Mouse (Mus musculus): ENCODE measurements around the gene Ninj1.

Ninj1 gene

GRCm38 (mm10) chr13:49187288-49188218, at the start of gene Ninj1:
Gene Ninj1 (plus strand): TSS chr13:49187485.
- DNase-seq (ENCODE audit: extremely low spot score, low spot score): peak; percentile 81

- no peak for DNase-seq (ENCODE audit: extremely low spot score, low spot score)
Measured at GRCm38 (mm10) chr13:49140567-49140966, 46.7 kb upstream of the Ninj1 start.

GRCm38 (mm10) chr13:49142396-49142795, 44.9 kb upstream of the Ninj1 start:
- no peak for DNase-seq (ENCODE audit: extremely low spot score, low spot score)

DNA sequence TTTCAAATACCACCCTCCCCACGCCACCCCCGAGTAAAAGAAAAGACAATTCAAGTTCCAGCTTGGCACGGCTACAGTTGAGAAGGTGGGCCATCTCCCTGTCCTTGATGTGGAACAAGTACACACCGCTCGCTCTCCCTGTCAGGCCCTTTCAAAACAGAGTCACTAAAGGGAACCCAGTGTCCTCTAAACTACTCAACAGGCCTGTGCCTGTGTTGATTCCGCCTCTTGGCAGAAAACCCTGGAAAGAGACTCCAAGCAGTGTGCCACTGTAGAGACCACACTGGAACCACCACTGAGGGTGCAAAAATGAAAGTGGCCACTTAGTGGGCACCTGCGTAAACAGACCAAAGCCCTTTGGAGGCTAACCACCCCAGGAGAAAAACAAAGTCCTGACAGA, 44.0 kb upstream of the Ninj1 start:
- no peak for DNase-seq (ENCODE audit: extremely low spot score, low spot score)

GRCm38 (mm10) chr13:49144451-49144850, 42.8 kb upstream of the Ninj1 start:
- no peak for DNase-seq (ENCODE audit: extremely low spot score, low spot score)

DNA sequence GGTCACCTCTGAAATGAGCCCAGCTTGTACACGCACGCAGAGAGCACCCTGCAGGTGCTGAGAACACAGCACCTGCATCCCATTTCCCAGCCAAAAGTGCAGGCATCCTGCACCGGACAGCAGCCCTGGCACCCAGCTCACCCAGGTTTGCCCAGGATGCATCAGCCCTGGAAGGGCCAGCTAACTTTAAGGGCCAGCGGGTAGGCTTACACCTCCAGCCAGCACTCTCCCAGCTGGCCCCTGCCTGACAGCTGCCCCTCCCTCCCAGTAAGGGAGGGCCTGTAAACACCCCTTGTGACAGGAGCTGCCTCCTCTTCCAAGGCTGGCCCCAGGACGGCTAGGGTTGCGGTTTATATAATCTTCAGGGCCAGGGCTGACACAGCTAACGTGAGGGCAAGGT, 41.9 kb upstream of the Ninj1 start:
- no peak for DNase-seq (ENCODE audit: extremely low spot score, low spot score)

GRCm38 (mm10) chr13:49146040-49146697, 41.1 kb upstream of the Ninj1 start:
- no peak for DNase-seq (ENCODE audit: extremely low spot score, low spot score)

DNA sequence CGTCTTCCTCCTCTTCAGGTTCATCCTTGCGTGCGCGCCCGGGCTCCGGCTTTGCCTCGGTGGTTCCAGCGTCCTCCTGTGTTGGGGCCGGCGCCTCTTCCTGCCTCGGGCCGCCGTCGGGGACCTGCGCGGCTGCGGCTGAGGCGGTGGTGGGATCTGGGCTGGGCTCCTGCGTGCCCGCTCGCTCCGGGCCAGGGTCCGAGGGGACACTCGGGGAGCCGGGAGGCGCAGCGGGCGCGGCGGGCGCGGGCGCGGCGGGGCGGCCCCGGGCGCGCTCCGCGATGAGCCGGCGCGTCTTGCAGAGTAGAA, 40.6 kb upstream of the Ninj1 start:
- DNase-seq (ENCODE audit: extremely low spot score, low spot score): no peak

GRCm38 (mm10) chr13:49147007-49147857, 40.1 kb upstream of the Ninj1 start:
- DNase-seq (ENCODE audit: extremely low spot score, low spot score): peak; percentile 83

GRCm38 (mm10) chr13:49147858-49148226, 39.4 kb upstream of the Ninj1 start, which contains the start of gene Wnk2:
Gene Wnk2 (minus strand): TSS chr13:49148014.
- peak; percentile 66 for DNase-seq (ENCODE audit: extremely low spot score, low spot score)

DNA sequence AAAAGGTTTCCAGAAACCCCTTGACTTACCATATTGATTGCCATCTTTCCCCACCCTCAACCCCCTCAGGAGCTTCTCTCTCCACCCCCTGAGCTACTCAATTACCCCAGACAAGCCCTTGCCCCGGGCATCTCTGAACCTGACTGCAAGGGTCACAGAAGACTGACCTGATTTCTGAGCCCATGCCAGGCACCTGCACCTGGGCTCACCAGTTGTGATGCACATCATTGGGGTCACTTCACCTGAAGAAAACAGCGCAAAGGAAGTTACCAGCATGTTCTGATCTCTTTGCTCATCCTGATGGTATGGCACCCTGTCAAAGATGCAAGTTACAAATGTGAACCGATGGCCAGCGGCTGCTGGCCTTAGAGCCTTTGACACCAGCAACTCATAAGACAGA, 38.6 kb upstream of the Ninj1 start:
- no peak for DNase-seq (ENCODE audit: extremely low spot score, low spot score)

DNA sequence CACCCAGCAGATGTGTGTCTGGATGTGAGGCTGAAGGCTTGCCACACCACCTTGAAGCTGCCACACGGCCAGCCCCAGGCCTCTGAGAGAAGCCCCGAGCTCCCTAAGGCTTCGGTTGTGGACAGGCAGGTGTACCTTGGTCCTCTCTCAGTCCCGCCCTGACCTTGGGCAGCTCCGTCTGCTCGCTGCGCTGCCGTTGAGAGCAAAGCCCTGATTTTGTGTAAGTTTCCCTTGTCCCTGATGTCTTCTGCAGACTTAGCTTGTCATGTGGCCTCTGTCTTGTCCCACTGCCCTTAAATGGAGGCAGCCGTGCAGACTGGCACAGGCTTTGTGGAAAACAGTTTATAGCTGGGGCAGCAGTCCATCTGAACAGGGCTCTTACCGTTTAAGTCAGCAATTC, 33.3 kb upstream of the Ninj1 start:
- DNase-seq (ENCODE audit: extremely low spot score, low spot score): no peak

- DNase-seq (ENCODE audit: extremely low spot score, low spot score): no peak
Measured at GRCm38 (mm10) chr13:49154621-49155020, 32.7 kb upstream of the Ninj1 start.

- no peak for DNase-seq (ENCODE audit: extremely low spot score, low spot score)
Measured at GRCm38 (mm10) chr13:49156645-49157044, 30.6 kb upstream of the Ninj1 start.

DNA sequence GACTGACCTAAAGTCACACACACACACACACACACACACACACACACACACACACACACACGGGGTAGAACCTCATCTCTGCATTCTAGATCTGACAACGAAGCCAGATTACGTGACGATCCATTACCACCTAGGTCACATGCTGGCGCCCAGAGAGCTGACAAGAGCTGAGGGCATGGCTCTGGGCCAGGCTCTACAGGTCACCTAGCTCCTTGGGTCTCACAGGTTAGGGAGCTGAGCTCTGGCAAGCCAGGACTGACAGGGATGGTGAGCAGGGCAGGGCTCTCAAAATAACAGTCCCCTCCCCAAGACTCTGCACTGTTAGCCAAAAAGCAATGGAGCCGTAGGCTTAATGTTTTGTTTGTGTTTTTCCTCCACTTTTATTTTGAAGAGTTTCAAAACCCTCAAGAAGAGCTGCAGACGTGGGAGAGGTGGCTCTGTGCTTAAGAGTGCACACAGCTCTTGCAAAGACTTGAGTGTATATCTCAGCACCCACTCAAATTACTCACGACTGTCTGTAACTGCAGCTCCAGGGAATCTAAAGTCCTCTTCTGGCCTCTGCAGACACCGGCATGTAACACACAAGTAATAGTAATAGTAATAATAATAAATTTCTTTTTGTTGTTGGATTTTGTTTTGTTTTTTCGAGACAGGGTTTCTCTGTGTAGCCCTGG, 29.1 kb upstream of the Ninj1 start:
- no peak for DNase-seq (ENCODE audit: extremely low spot score, low spot score)

DNA sequence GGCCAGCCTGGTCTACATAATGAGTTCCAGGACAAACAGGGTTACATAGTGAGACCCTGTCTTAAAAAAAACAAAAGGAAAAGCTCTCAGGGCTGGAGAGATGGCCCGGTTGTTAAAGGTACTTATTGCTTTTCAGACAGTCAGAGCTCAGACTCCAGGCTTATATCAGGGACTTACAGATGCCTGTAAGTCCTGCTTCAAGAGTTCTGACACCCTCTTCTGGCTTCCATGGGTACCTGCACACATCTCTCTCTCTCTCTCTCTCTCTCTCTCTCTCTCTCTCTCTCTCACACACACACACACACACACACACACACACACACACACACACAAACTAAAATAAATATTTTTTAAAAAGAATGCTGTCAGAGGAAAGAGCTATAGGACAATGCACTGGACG, 26.0 kb upstream of the Ninj1 start:
- DNase-seq (ENCODE audit: extremely low spot score, low spot score): no peak

- no peak for DNase-seq (ENCODE audit: extremely low spot score, low spot score)
Measured at GRCm38 (mm10) chr13:49162722-49163121, 24.6 kb upstream of the Ninj1 start.

DNA sequence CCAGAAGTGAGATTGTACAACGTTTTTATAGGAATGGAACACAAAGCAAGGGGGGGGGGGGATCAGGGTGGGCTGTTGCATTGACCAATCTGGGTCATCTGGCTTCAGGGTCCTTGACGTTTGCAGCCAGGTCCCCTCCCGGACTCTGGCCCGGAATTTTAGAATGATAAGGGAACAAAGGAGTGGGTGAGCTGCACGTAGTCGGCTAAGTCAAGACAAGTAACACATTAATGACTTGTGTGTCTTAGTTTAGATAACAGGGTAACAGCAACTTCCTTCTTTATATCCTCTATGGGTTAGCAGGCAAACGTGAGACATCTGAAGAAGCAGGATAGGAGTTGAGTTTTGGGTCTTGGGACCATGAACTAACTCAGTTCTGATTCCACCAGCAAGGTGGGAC, 23.6 kb upstream of the Ninj1 start:
- DNase-seq (ENCODE audit: extremely low spot score, low spot score): no peak

DNA sequence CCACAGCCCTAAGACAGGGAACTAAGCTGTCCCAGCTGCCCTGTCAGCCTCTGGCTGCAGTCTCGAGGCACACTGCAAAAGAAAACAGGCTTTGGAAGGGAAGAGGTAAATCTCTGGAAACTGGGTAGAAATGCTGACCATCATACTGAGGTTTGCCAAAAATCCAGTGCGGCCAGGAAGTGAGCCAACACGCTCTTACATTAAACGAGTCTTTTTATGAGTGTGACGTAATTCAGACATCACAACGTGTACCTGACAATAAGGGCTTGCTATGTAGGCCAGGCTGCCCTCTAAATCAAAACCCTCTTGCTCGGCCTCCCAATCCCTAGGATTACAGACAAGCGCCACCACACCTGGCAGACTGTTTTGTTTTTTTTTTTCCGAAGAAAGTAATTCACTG, 20.2 kb upstream of the Ninj1 start:
- no peak for DNase-seq (ENCODE audit: extremely low spot score, low spot score)

DNA sequence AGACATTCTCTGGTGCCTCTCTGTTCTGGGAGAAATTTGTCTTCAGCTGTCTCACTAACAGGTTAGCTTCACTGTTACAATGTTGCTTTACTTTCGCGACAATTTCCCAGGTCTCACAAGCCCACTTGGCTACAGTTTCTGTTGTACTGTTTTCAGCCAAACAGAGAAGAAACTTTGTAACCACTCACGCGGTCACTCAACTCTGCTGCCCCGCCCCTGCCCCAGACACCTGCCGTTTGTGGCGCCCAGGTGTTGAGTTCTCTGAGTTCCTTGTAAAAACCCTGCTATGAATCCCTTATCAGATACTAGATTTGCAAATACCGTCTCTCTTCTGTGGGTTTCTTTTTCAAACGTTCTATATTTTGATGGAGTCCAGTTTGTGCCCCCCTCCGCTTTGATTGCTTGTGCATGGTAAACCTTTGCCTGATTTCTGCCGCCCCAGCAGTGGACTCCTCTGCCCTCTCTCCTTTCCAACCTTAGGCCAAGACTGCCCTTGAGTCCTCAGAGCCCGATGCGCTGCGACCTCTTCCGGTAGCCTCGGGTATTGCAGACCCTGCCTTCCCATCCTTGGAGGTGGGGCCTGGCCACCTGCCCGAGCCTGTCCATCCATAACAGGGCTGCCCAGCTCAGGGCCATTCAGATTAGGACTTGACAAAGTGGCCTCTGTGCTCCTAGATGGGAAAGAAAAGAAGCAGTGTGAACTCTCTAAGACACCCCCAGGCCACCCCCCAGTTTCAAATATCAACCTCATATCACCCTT, 17.7 kb upstream of the Ninj1 start:
- DNase-seq (ENCODE audit: extremely low spot score, low spot score): peak; percentile 89

- DNase-seq (ENCODE audit: extremely low spot score, low spot score): no peak
Measured at GRCm38 (mm10) chr13:49170623-49171022, 16.7 kb upstream of the Ninj1 start.
